Mouse (Mus musculus) intestine, embryonic 16.5 days (tissue): ENCODE measurements at regions not wholly inside any gene's neighbourhood (a gene's known extent, or its start where the extent isn't known, plus 50 kb on each side); places are given as distances from the start of the nearest gene placed in this dataset.
"Not testable (repeated sequence)": the region's sequence is repeated elsewhere in the genome, so short reads cannot be mapped to it uniquely, and the experiment has no call there.

Experiments used
- ATAC-seq: fragments of 200-750 bp; cut with Nextera tagmentation; 2 replicates; pipeline ENCODE4 v1.8.0; 2017; ENCODE audit warnings: moderate TSS enrichment, moderate library complexity
- H3K27ac ChIP-seq: fragments of 300-500 bp; sonication (generic); 2 replicates; pipeline ENCODE4 v1.5.1; 2014; ENCODE audit warnings: mild to moderate bottlenecking, low read length
- H3K27me3 ChIP-seq: fragments of 300-500 bp; sonication (generic); replicated peaks from 2 replicates; pipeline ENCODE4 v1.6.1; 2014; ENCODE audit warnings: low read length, control low read depth, mixed read lengths; ENCODE audit not compliant: control insufficient read depth, insufficient read depth
- H3K36me3 ChIP-seq: fragments of 300-500 bp; sonication (generic); 2 replicates; pipeline ENCODE4 v1.6.1; 2014; ENCODE audit warnings: low read length, control low read depth; ENCODE audit not compliant: control insufficient read depth, insufficient read depth
- H3K4me1 ChIP-seq: fragments of 300-500 bp; sonication (generic); 2 replicates; pipeline ENCODE4 v1.6.1; 2014; ENCODE audit warnings: low read length, control low read depth, mixed read lengths; ENCODE audit not compliant: control insufficient read depth, insufficient read depth
- H3K4me2 ChIP-seq: fragments of 300-500 bp; sonication (generic); 2 replicates; pipeline ENCODE4 v1.6.1; 2014; ENCODE audit warnings: low read depth, low read length, control low read depth
- H3K4me3 ChIP-seq: fragments of 300-500 bp; sonication (generic); 2 replicates; pipeline ENCODE4 v1.5.1; 2014; ENCODE audit warnings: mild to moderate bottlenecking, low read length
- H3K9ac ChIP-seq: fragments of 300-500 bp; sonication (generic); 2 replicates; pipeline ENCODE4 v1.6.1; 2014; ENCODE audit warnings: low read depth, low read length
- H3K9me3 ChIP-seq: fragments of 300-500 bp; sonication (generic); 2 replicates; pipeline ENCODE4 v1.6.1; 2016; ENCODE audit warnings: low read length, control low read depth; ENCODE audit not compliant: control insufficient read depth
- WGBS: fragments of 180-500 bp; shearing (Covaris S2); extraction: QIAGEN DNeasy Blood & Tissue Kit; methylation state at CpG from one replicate; pipeline ENCODE4 v1.1.7; 2014; 5-methylcytosine and 5-hydroxymethylcytosine counted together

- Histone ChIP-seq H3K4me1 (no peaks in the 10 kb centered on the region), H3K27ac (no peak overlapping the region), H3K4me2 (no peak overlapping the region), H3K27me3 (no peaks in the 10 kb centered on the region), H3K36me3 (no peaks in the 10 kb centered on the region), H3K9ac (no peak overlapping the region), H3K4me3 (no peak overlapping the region), H3K9me3 (no peaks in the 10 kb centered on the region)
- no peak for ATAC-seq
Observed at GRCm38 (mm10) chr12:92915776-92916175, 1066.8 kb upstream of the Sel1l start.

GRCm38 (mm10) chr12:92915203-92915602 lies 1066.2 kb upstream of the Sel1l start:
- no peak overlapping the region for H3K27ac ChIP-seq
- WGBS, result 59% methylated on average over 1 of the region's 1 CpGs
- no peaks in the 10 kb centered on the region for H3K4me1 ChIP-seq
- no peak for ATAC-seq
- no peaks in the 10 kb centered on the region for H3K27me3 ChIP-seq
- no peaks in the 10 kb centered on the region for H3K36me3 ChIP-seq
- H3K4me2 ChIP-seq, result no peak overlapping the region
- no peaks in the 10 kb centered on the region for H3K9me3 ChIP-seq
- H3K9ac ChIP-seq, result no peak overlapping the region
- H3K4me3 ChIP-seq, result no peak overlapping the region

GRCm38 (mm10) chr12:92904382-92904781 lies 1055.4 kb upstream of the Sel1l start:
- ATAC-seq, result no peak
- Histone ChIP-seq H3K9ac (no peak overlapping the region), H3K4me2 (no peak overlapping the region), H3K4me1 (no peaks in the 10 kb centered on the region), H3K27ac (no peak overlapping the region), H3K9me3 (no peaks in the 10 kb centered on the region), H3K4me3 (no peak overlapping the region), H3K27me3 (no peaks in the 10 kb centered on the region), H3K36me3 (no peaks in the 10 kb centered on the region)
- 83% methylated on average over 2 of the region's 2 CpGs for whole genome bisulfite sequencing

- Histone ChIP-seq H3K4me2 (no peak overlapping the region), H3K4me3 (no peak overlapping the region), H3K9me3 (no peaks in the 10 kb centered on the region), H3K36me3 (no peaks in the 10 kb centered on the region), H3K27ac (no peak overlapping the region), H3K4me1 (no peaks in the 10 kb centered on the region), H3K27me3 (no peaks in the 10 kb centered on the region), H3K9ac (no peak overlapping the region)
- no peak for ATAC-seq
- WGBS, result 90% methylated on average over 4 of the region's 9 CpGs
Observed at GRCm38 (mm10) chr12:92892315-92892714, 1043.4 kb upstream of the Sel1l start.

GRCm38 (mm10) chr12:92891663-92892062 lies 1042.7 kb upstream of the Sel1l start:
- not testable (repeated sequence) for H3K4me1 ChIP-seq, H3K4me3 ChIP-seq, H3K9ac ChIP-seq, H3K36me3 ChIP-seq, ATAC-seq, H3K27ac ChIP-seq, H3K4me2 ChIP-seq, H3K27me3 ChIP-seq, H3K9me3 ChIP-seq
- no CpG with 5 or more reads among the region's 8 CpGs for WGBS

- H3K27me3 ChIP-seq, ATAC-seq, H3K4me3 ChIP-seq, H3K9ac ChIP-seq, H3K4me2 ChIP-seq, H3K9me3 ChIP-seq, H3K4me1 ChIP-seq, H3K27ac ChIP-seq, H3K36me3 ChIP-seq: not testable (repeated sequence)
- WGBS, result 95% methylated on average over 3 of the region's 9 CpGs
Observed at GRCm38 (mm10) chr12:92891126-92891525, 1042.2 kb upstream of the Sel1l start.

- Histone ChIP-seq H3K36me3 (no peaks in the 10 kb centered on the region), H3K9ac (no peak overlapping the region), H3K4me2 (no peak overlapping the region), H3K4me1 (no peaks in the 10 kb centered on the region), H3K9me3 (no peaks in the 10 kb centered on the region), H3K27ac (no peak overlapping the region), H3K27me3 (no peaks in the 10 kb centered on the region), H3K4me3 (no peak overlapping the region)
- WGBS, result 93% methylated on average over 3 of the region's 3 CpGs
- ATAC-seq, result no peak
Observed at GRCm38 (mm10) chr12:92887747-92888146, 1038.8 kb upstream of the Sel1l start.

GRCm38 (mm10) chr12:92886394-92887075 lies 1037.6 kb upstream of the Sel1l start:
- H3K36me3 ChIP-seq, H3K27ac ChIP-seq, H3K4me1 ChIP-seq, H3K27me3 ChIP-seq, H3K9ac ChIP-seq, ATAC-seq, H3K4me2 ChIP-seq, H3K4me3 ChIP-seq, H3K9me3 ChIP-seq: not testable (repeated sequence)
- 94% methylated on average over 20 of the region's 20 CpGs for WGBS

- H3K27ac ChIP-seq, H3K4me3 ChIP-seq, H3K9ac ChIP-seq, H3K27me3 ChIP-seq, H3K4me1 ChIP-seq, H3K36me3 ChIP-seq, ATAC-seq, H3K4me2 ChIP-seq, H3K9me3 ChIP-seq: not testable (repeated sequence)
- WGBS, result 89% methylated on average over 2 of the region's 2 CpGs
Observed at GRCm38 (mm10) chr12:92884014-92884413, 1035.1 kb upstream of the Sel1l start.

GRCm38 (mm10) chr12:92883091-92883490 lies 1034.1 kb upstream of the Sel1l start:
- not testable (repeated sequence) for H3K36me3 ChIP-seq, H3K27ac ChIP-seq, ATAC-seq, H3K9me3 ChIP-seq, H3K27me3 ChIP-seq, H3K4me3 ChIP-seq, H3K4me1 ChIP-seq, H3K4me2 ChIP-seq, H3K9ac ChIP-seq
- WGBS, result no CpG with 5 or more reads among the region's 8 CpGs
